Mouse (Mus musculus) G1E (cell line): ENCODE data around the gene Aire. TPM values are rescaled to one million over a fixed set of nuclear protein-coding genes. Genes with fewer than 3 reads are reported as not detected.

Experiments used
- ATAC-seq: 2 replicates; pipeline ENCODE4 v1.8.0; 2016; ENCODE audit warnings: mild to moderate bottlenecking; ENCODE audit not compliant: insufficient number of reproducible peaks, poor library complexity, low FRiP score, severe bottlenecking; ENCODE audit errors: extremely low read depth
- DNase-seq: peaks from one replicate; pipeline ENCODE4 v3.0.0; 2012; ENCODE audit warnings: low spot score
- H3K27me3 ChIP-seq: 2 replicates; pipeline ENCODE4 v1.6.1; 2012; ENCODE audit warnings: mild to moderate bottlenecking, low read length, inconsistent platforms; ENCODE audit not compliant: insufficient read depth
- H3K36me3 ChIP-seq: replicated peaks from 2 replicates; pipeline ENCODE3; 2012; ENCODE audit warnings: mild to moderate bottlenecking, inconsistent platforms
- H3K4me1 ChIP-seq: 2 replicates; pipeline ENCODE4 v1.6.1; 2012; ENCODE audit warnings: low read depth, low read length, inconsistent platforms, mixed read lengths; ENCODE audit not compliant: insufficient read depth
- H3K4me3 ChIP-seq: 2 replicates; pipeline ENCODE4 v1.5.1; 2012; ENCODE audit warnings: low read depth, mild to moderate bottlenecking, inconsistent platforms, low read length, moderate library complexity, mixed read lengths
- H3K9me3 ChIP-seq: replicated peaks from 2 replicates; pipeline ENCODE4 v1.6.1; 2012; ENCODE audit warnings: inconsistent platforms
- CTCF ChIP-seq: IDR thresholded peaks from 2 replicates; pipeline ENCODE4 v1.5.1; 2012; ENCODE audit warnings: low read depth, low read length, inconsistent platforms, mixed read lengths
- GATA1 ChIP-seq: IDR thresholded peaks from 2 replicates; pipeline ENCODE4 v1.6.1; 2012; ENCODE audit warnings: borderline replicate concordance, low read length, inconsistent platforms, mixed read lengths
- GATA2 ChIP-seq: IDR thresholded peaks from 2 replicates; pipeline ENCODE4 v1.6.1; 2012; ENCODE audit warnings: low read depth, low read length, inconsistent platforms, borderline replicate concordance
- POLR2AphosphoS5 ChIP-seq: IDR thresholded peaks from 2 replicates; pipeline ENCODE4 v1.6.1; 2012; ENCODE audit warnings: low read depth, low read length, inconsistent platforms; ENCODE audit not compliant: insufficient replicate concordance
- TAL1 ChIP-seq: conservative IDR thresholded peaks from 2 replicates; pipeline ENCODE4 v1.6.1; 2012; ENCODE audit warnings: low read depth, low read length, inconsistent platforms, mixed read lengths
- polyA plus RNA-seq: library from polyadenylated mRNA; stranded (reverse); fragments of >175 nt; gene quantifications from 2 replicates; pipeline ENCODE4 v1.2.3, GENCODE M21; 2012
- total RNA-seq, 2 experiments: library from RNA; stranded (forward) in 1 of 2; stranded (reverse) in 1 of 2; fragments of 200-1000 nt in 1 of 2; fragments of >200 nt in 1 of 2; fragmentation: Nextera tagmentation in 1 of 2; gene quantifications; 2 replicates each; pipeline ENCODE4 v1.2.3; 2014 to 2017

Aire gene
- total and polyA plus RNA-seq, 3 experiments, result 0.10 TPM; not detected in 2

DNA sequence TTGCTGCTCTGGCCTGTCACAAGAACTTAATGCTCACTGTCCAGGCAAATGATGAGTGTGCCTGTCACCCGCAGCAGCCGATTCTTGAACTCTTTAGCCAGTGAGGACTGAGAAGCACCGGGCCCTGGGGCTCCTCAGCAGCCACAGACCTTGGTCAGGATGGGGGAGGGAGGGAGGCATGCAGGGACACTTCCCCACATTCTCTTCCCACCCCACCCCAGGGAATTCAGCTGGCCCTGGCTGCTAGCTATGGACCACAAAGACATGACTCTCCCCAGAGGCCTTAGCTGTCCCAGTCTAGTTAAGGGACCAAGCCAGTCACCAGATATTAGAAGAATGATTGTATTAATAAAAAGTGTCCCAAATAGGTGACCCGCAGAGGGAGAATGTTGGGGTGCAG lies 30.7 kb upstream of the Aire start:
- TF ChIP-seq TAL1 (no peak), POLR2AphosphoS5 (no peak), GATA1 (no peak), CTCF (no peak), GATA2 (no peak)
- DNase-seq (no peak), ATAC-seq (no peak)
- Histone ChIP-seq H3K27me3 (peaks cover 16% of the 10 kb centered on the region), H3K4me3 (no peak overlapping the region), H3K36me3 (no peaks in the 10 kb centered on the region), H3K9me3 (no peaks in the 10 kb centered on the region), H3K4me1 (no peaks in the 10 kb centered on the region)

DNA sequence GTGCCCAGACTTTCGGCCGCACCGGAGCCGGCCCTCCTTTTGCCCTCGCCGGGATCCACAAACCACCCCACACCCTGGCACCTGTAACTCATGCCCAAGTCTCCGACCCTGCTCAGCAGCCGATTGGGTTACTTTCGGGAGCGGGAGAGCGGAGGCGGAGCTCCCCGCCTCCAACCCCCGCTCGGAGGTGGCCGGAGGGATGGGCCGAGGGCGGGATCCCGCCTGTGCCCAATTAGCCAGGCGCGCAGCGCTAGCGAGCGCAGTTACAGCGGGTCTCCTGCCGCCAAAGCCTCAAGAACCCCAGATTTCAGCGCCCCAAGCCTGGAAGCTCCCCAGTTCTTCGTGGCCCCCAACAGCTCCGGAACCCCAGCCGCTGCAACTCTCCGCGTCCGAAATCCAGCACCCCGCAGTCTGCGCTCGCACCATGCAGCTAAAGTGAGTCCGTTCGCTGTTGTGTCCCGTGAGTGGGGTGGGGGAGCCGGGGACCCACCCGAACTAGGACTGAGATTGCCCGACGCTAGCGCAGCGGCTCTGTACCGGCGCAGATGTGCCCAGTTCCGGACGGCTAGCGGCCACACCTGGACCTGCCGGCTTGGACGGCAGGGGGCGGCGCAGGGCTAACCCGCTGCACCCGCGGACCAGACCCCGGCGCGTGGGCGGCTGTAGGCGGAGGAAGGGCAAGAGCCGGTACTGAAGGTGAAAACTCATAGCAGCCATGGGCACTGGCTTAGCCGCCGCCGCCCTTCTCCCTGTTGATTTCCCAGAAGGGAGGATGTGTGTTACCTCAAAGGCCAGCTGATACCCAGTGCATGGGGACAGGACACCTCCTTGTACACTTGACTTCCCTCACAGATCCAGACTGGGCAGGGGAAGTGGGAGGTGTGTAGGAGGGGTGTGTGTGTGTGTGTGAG lies 25.9 kb upstream of the Aire start, which contains the start of gene Icosl:
Gene Icosl, plus strand, starts transcription at position 202 of the 911 bp plus-strand sequence.
- no peaks in the 10 kb centered on the region for H3K4me1 ChIP-seq
- no peaks in the 10 kb centered on the region for H3K36me3 ChIP-seq
- no peak for TF ChIP-seq GATA2
- no peak for TF ChIP-seq POLR2AphosphoS5
- no peak for TF ChIP-seq GATA1
- TF ChIP-seq TAL1, result no peak
- TF ChIP-seq CTCF, result no peak
- H3K4me3 ChIP-seq, result no peak within 1 kb of the TSS
- H3K27me3 ChIP-seq, result peaks cover 12% of the 10 kb centered on the region
- no peak for DNase-seq
- H3K9me3 ChIP-seq, result no peaks in the 10 kb centered on the region
- ATAC-seq, result no peak

DNA sequence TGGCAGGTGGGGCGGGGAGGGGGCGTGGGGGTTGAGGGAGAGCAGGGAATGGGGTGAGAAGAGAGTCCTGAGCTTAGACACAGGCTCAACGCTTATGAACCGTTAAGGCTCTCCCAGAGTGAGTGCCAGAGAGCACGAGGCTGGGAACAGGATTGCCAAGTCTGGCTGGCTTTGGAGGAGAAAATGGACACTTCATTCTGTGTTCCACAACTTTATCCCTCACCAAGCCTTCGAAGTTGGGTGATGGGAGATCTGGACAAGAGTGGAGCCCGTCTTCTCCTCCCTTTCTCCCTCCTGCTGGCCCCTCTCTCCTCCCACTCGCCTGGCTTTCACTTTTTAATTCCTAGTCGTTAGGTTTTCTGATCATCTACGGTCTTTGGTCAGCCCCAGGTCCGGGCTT lies 25.1 kb upstream of the Aire start:
- Histone ChIP-seq H3K27me3 (peaks cover 12% of the 10 kb centered on the region), H3K9me3 (no peaks in the 10 kb centered on the region), H3K36me3 (no peaks in the 10 kb centered on the region), H3K4me1 (no peaks in the 10 kb centered on the region), H3K4me3 (no peak overlapping the region)
- no peak for DNase-seq
- TF ChIP-seq POLR2AphosphoS5, result no peak
- TF ChIP-seq GATA2, result no peak
- no peak for TF ChIP-seq CTCF
- TF ChIP-seq TAL1, result no peak
- no peak for TF ChIP-seq GATA1
- no peak for ATAC-seq

DNA sequence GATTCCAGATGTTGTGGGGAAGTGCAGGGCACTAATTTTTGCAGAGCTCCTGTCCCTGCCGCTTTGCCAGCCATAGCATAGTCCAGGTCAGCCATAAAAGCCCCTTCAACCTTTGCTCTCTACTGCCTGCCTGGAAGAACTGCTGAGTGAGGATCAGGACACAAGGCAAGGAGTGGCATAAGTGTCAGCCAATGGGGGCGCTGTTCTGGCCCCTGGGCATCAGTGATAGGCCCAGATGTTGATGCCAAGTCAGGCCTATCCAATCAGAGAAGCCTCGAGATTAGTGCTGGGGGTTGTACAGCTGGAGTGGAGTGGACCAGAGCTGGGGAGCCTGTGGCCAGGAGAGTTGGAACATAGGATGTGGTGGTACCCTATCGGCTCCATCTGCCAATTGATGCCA lies 23.8 kb upstream of the Aire start:
- Histone ChIP-seq H3K27me3 (peaks cover 12% of the 10 kb centered on the region), H3K4me1 (no peaks in the 10 kb centered on the region), H3K4me3 (no peak overlapping the region), H3K9me3 (no peaks in the 10 kb centered on the region), H3K36me3 (no peaks in the 10 kb centered on the region)
- TF ChIP-seq GATA1, result no peak
- TF ChIP-seq TAL1, result no peak
- TF ChIP-seq GATA2, result no peak
- no peak for TF ChIP-seq CTCF
- no peak for TF ChIP-seq POLR2AphosphoS5
- DNase-seq (no peak), ATAC-seq (no peak)

DNA sequence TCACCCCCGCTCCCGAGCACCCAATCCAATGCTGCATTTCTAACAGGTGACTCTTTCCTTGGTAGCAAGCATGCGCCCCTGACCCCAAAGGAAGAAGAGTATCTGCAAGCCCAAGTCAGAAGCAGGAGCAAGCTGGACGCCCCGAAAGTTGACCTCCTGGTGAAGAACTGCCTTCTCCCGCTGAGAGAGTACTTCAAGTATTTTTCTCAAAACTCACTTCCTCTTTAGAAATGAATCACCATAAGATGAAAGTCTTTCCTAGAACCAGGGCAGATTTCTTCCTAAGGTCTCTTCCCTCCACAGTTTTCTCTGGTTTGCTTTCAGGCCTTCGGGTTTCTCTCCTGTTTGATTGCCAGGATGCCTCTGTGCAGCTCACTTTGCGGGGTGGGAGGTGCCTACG lies 19.7 kb upstream of the Aire start:
- Histone ChIP-seq H3K27me3 (no peaks in the 10 kb centered on the region), H3K36me3 (no peaks in the 10 kb centered on the region), H3K4me3 (no peak overlapping the region), H3K9me3 (no peaks in the 10 kb centered on the region), H3K4me1 (no peaks in the 10 kb centered on the region)
- ATAC-seq (no peak), DNase-seq (no peak)
- TF ChIP-seq GATA2 (no peak), TAL1 (no peak), GATA1 (no peak), POLR2AphosphoS5 (no peak), CTCF (no peak)

DNA sequence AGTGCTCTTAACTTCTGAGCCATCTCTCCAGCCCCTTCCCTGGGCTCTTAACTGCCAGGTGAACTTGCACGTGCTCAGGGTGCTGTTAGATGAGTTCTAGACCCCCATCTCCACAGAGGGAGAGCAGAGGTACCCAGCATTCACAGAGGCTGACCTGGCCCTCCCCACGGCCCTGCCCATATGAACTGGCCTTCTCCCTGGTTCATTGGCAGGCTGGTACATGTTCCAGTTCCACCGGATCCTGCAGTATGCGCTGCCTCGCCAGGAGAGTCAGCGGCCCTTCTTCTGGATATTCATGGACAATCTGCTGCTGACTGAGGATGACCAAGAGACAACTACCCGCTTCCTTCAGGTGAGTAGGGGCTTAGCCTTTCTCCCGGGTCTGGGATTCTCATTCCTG lies 13.6 kb upstream of the Aire start:
- H3K4me1 ChIP-seq, result no peaks in the 10 kb centered on the region
- DNase-seq (no peak), ATAC-seq (no peak)
- H3K36me3 ChIP-seq, result no peaks in the 10 kb centered on the region
- H3K9me3 ChIP-seq, result no peaks in the 10 kb centered on the region
- H3K27me3 ChIP-seq, result peaks cover 12% of the 10 kb centered on the region
- TF ChIP-seq TAL1 (no peak), GATA1 (no peak), CTCF (no peak), GATA2 (no peak), POLR2AphosphoS5 (no peak)
- no peak overlapping the region for H3K4me3 ChIP-seq
